Mouse (Mus musculus) midbrain, embryonic 16.5 days (tissue): ENCODE data around the gene Tbx5. TPM values are rescaled to one million over a fixed set of nuclear protein-coding genes. Genes with fewer than 3 reads are reported as not detected.

Experiments used
- ATAC-seq: fragments of 200-750 bp; cut with Nextera tagmentation; 2 replicates; pipeline ENCODE4 v1.8.0; 2017; ENCODE audit warnings: moderate TSS enrichment
- H3K27ac ChIP-seq: fragments of 300-500 bp; sonication (generic); 2 replicates; pipeline ENCODE4 v1.5.1; 2014; ENCODE audit warnings: mild to moderate bottlenecking, low read length, mixed read lengths
- H3K27me3 ChIP-seq: fragments of 300-500 bp; sonication (generic); 2 replicates; pipeline ENCODE4 v1.6.1; 2014; ENCODE audit warnings: low read depth, low read length, mixed read lengths; ENCODE audit not compliant: control insufficient read depth, insufficient read depth
- H3K36me3 ChIP-seq: fragments of 300-500 bp; sonication (generic); 2 replicates; pipeline ENCODE4 v1.6.1; 2014; ENCODE audit warnings: mild to moderate bottlenecking, low read length, moderate library complexity, mixed read lengths; ENCODE audit not compliant: control insufficient read depth, insufficient read depth
- H3K4me1 ChIP-seq: fragments of 300-500 bp; sonication (generic); 2 replicates; pipeline ENCODE4 v1.6.1; 2014; ENCODE audit warnings: mild to moderate bottlenecking, low read length, mixed read lengths; ENCODE audit not compliant: control insufficient read depth, insufficient read depth
- H3K4me2 ChIP-seq: fragments of 300-500 bp; sonication (generic); 2 replicates; pipeline ENCODE4 v1.6.1; 2014; ENCODE audit warnings: mild to moderate bottlenecking, low read length, mixed read lengths
- H3K4me3 ChIP-seq: fragments of 300-500 bp; sonication (generic); 2 replicates; pipeline ENCODE4 v1.5.1; 2014; ENCODE audit warnings: low read depth, mild to moderate bottlenecking, low read length, moderate library complexity, mixed read lengths
- H3K9ac ChIP-seq: fragments of 300-500 bp; sonication (generic); 2 replicates; pipeline ENCODE4 v1.6.1; 2014; ENCODE audit warnings: low read depth, low read length, mixed read lengths
- H3K9me3 ChIP-seq: fragments of 300-500 bp; sonication (generic); replicated peaks from 2 replicates; pipeline ENCODE4 v1.6.1; 2014; ENCODE audit warnings: mild to moderate bottlenecking, low read length, mixed read lengths; ENCODE audit not compliant: control insufficient read depth, poor library complexity, severe bottlenecking
- WGBS: fragments of 180-500 bp; shearing (Covaris S2); extraction: QIAGEN DNeasy Blood & Tissue Kit; methylation state at CpG from one replicate; pipeline ENCODE4 v1.1.7; 2014; 5-methylcytosine and 5-hydroxymethylcytosine counted together
- polyA plus RNA-seq: library from polyadenylated mRNA; unstranded; fragments of >200 nt; fragmentation: Nextera tagmentation; extraction: Ambion mirVana; gene quantifications from 2 replicates; pipeline ENCODE4 v1.2.1, GENCODE M21; 2015

The Tbx5 gene
- polyA plus RNA-seq, 1 experiment from 2014 or later = not detected

- H3K4me3 ChIP-seq = no peak overlapping the region
- no peak overlapping the region for H3K9ac ChIP-seq
- no peak overlapping the region for H3K27ac ChIP-seq
- ATAC-seq = no peak
- no peaks in the 10 kb centered on the region for H3K9me3 ChIP-seq
- H3K4me1 ChIP-seq = no peaks in the 10 kb centered on the region
- no peak overlapping the region for H3K4me2 ChIP-seq
- WGBS = 3% methylated on average over 7 of the region's 7 CpGs
- H3K27me3 ChIP-seq = peaks cover 72% of the 10 kb centered on the region
- H3K36me3 ChIP-seq = no peaks in the 10 kb centered on the region
Measured at GRCm38 (mm10) chr5:119838441-119838840, 6.0 kb downstream of the Tbx5 start.

GRCm38 (mm10) chr5:119839156-119839555 lies 6.7 kb downstream of the Tbx5 start:
- ATAC-seq = no peak
- Histone ChIP-seq H3K4me3 (no peak overlapping the region), H3K9ac (no peak overlapping the region), H3K27me3 (peaks cover 72% of the 10 kb centered on the region), H3K36me3 (no peaks in the 10 kb centered on the region), H3K27ac (no peak overlapping the region), H3K4me2 (no peak overlapping the region), H3K4me1 (no peaks in the 10 kb centered on the region), H3K9me3 (no peaks in the 10 kb centered on the region)
- under 1% methylated on average over 16 of the region's 16 CpGs for WGBS

GRCm38 (mm10) chr5:119839616-119840368 lies 7.3 kb downstream of the Tbx5 start:
- no peak overlapping the region for H3K9ac ChIP-seq
- H3K4me1 ChIP-seq = no peaks in the 10 kb centered on the region; the same call in 1 of the 2 replicates
- peaks cover 69% of the 10 kb centered on the region for H3K27me3 ChIP-seq
- WGBS = under 1% methylated on average over 34 of the region's 34 CpGs
- ATAC-seq = no peak
- no peaks in the 10 kb centered on the region for H3K9me3 ChIP-seq
- no peak overlapping the region for H3K4me2 ChIP-seq
- no peak overlapping the region for H3K27ac ChIP-seq
- H3K36me3 ChIP-seq = no peaks in the 10 kb centered on the region
- H3K4me3 ChIP-seq = no peak overlapping the region

GRCm38 (mm10) chr5:119840404-119840803 lies 7.9 kb downstream of the Tbx5 start:
- ATAC-seq = no peak
- Histone ChIP-seq H3K36me3 (no peaks in the 10 kb centered on the region), H3K27me3 (peaks cover 63% of the 10 kb centered on the region), H3K4me2 (no peak overlapping the region), H3K27ac (no peak overlapping the region), H3K4me1 (peaks cover 4% of the 10 kb centered on the region; the same call in 1 of the 2 replicates), H3K9ac (no peak overlapping the region), H3K4me3 (no peak overlapping the region), H3K9me3 (no peaks in the 10 kb centered on the region)
- WGBS = 0% methylated on average over 7 of the region's 7 CpGs

GRCm38 (mm10) chr5:119841634-119842420 lies 9.4 kb downstream of the Tbx5 start:
- Histone ChIP-seq H3K9me3 (no peaks in the 10 kb centered on the region), H3K27ac (no peak overlapping the region), H3K27me3 (peaks cover 68% of the 10 kb centered on the region), H3K4me3 (no peak overlapping the region), H3K36me3 (no peaks in the 10 kb centered on the region), H3K9ac (no peak overlapping the region), H3K4me2 (no peak overlapping the region), H3K4me1 (peaks cover 4% of the 10 kb centered on the region; the same call in 1 of the 2 replicates)
- WGBS = 1% methylated on average over 26 of the region's 26 CpGs
- no peak for ATAC-seq

GRCm38 (mm10) chr5:119842701-119843393 lies 10.4 kb downstream of the Tbx5 start:
- Histone ChIP-seq H3K4me2 (no peak overlapping the region), H3K27ac (no peak overlapping the region), H3K9me3 (no peaks in the 10 kb centered on the region), H3K4me3 (no peak overlapping the region), H3K4me1 (peaks cover 4% of the 10 kb centered on the region; the same call in 1 of the 2 replicates), H3K27me3 (peaks cover 63% of the 10 kb centered on the region), H3K9ac (no peak overlapping the region), H3K36me3 (no peaks in the 10 kb centered on the region)
- WGBS = 11% methylated on average over 4 of the region's 4 CpGs
- ATAC-seq = no peak

GRCm38 (mm10) chr5:119843394-119843777 lies 10.9 kb downstream of the Tbx5 start:
- H3K27me3 ChIP-seq = peaks cover 57% of the 10 kb centered on the region
- no peak overlapping the region for H3K4me2 ChIP-seq
- no peak overlapping the region for H3K27ac ChIP-seq
- no peaks in the 10 kb centered on the region for H3K36me3 ChIP-seq
- ATAC-seq = no peak
- under 1% methylated on average over 8 of the region's 8 CpGs for WGBS
- no peaks in the 10 kb centered on the region for H3K9me3 ChIP-seq
- H3K4me1 ChIP-seq = peaks cover 4% of the 10 kb centered on the region; the same call in 1 of the 2 replicates
- H3K9ac ChIP-seq = no peak overlapping the region
- H3K4me3 ChIP-seq = no peak overlapping the region

GRCm38 (mm10) chr5:119844366-119844765 lies 11.9 kb downstream of the Tbx5 start:
- Histone ChIP-seq H3K4me2 (no peak overlapping the region), H3K9me3 (no peaks in the 10 kb centered on the region), H3K4me1 (peaks cover 4% of the 10 kb centered on the region; the same call in 1 of the 2 replicates), H3K36me3 (no peaks in the 10 kb centered on the region), H3K27ac (no peak overlapping the region), H3K9ac (no peak overlapping the region), H3K27me3 (peaks cover 55% of the 10 kb centered on the region), H3K4me3 (no peak overlapping the region)
- 4% methylated on average over 5 of the region's 5 CpGs for WGBS
- no peak for ATAC-seq
